Mouse (Mus musculus): ENCODE measurements around the gene Dcaf6. TPM values are rescaled to one million over a fixed set of nuclear protein-coding genes. Genes with fewer than 3 reads are reported as not detected.

Gene Dcaf6
- 15.2 TPM in 2 replicates for polyA plus RNA-seq (2015; fragmentation: Nextera tagmentation; extraction: Ambion mirVana)

DNA sequence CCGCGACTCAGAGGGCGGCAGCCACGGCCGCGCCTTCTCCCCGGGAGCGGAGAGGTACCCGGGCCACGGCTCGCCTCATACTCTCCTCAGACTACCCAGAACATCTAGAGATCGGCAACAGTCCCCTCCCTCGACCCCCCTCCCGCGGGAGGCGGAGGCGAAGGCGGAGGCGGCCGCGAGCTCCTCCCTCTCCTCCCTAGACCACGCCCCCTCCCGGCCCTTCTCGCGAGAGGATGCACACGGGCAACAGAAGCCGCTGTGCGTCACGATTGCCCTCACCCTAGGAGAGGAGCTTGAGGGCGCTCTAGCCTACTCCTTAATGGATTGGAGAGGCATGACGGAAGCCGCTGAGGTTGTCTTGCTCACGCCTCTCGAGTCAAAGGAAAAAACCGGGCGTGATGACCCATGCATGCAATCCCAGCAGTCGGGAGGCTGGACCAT is at the start of gene Dcaf6, which contains the start of gene Mpc2:
Gene Dcaf6 (minus strand): TSS at position 116 of the 441 bp plus-strand sequence.
Gene Mpc2 (plus strand): TSS at position 278 of the 441 bp plus-strand sequence.

DNA sequence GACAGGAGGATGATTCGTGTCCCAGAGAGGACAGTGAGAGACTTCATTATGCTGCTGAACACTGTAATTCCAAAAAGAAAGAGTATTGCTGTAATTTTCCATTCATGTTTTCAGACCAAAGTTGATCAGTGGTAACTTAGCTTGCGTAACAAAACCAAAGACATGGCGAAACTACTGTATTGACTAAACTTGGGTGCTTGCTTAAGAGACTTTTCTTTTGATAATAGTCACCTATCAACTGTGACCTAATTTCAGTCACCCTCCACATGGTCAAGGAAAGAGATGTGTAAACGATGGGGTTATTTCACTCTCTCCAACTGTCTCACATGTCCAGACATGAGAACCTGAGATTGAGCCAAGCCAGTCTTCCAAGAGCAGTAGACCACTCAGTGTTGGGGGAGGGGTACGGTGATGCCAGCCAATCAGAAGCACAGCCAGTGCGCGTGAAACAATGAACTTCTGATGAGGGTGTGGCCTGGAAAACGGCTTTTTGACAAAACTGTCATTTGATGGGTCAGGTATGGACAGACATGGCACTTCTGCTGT is 24.5 kb upstream of the Dcaf6 start, which contains the start of gene Adcy10:
Gene Adcy10 (plus strand): TSS at position 496 of the 546 bp plus-strand sequence.

DNA sequence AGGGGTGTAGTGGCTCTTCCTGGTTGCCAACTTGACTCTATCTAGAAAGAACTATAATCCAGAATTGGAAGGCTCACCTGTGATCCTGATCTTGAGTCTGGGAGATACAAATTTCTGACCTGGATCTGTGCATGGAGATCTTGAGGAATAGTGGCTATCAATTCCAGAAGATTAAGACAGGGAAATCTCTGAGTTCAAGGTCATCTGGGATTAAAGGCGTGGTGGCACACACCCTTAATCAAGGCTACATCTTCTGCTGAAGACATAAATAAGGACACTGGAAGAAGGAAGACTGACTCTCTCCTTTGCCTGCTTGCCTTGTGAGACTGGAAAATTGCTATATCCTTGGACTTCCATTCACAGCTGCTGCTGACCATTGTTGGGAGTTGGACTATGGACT is 164.8 kb downstream of the Dcaf6 start, which contains the start of gene Gpr161:
Gene Gpr161 (plus strand): TSS at position 301 of the 400 bp plus-strand sequence.

Other genes with a start within 250 kb of the Dcaf6 start
- 68.1 and 71.8 TPM in 2 replicates for gene Tiprl, start 223.5 kb downstream of the Dcaf6 start, polyA plus RNA-seq (2015; fragmentation: Nextera tagmentation; extraction: Ambion mirVana)
- 0.77 and 0.91 TPM in 2 replicates for gene Gpr161, start 164.7 kb downstream of the Dcaf6 start, polyA plus RNA-seq (2015; fragmentation: Nextera tagmentation; extraction: Ambion mirVana)
- gene Mpc2, start 162 bp upstream of the Dcaf6 start, polyA plus RNA-seq (2015; fragmentation: Nextera tagmentation; extraction: Ambion mirVana), result 153 and 169 TPM in 2 replicates
- gene Adcy10, start 24.7 kb upstream of the Dcaf6 start, polyA plus RNA-seq (2015; fragmentation: Nextera tagmentation; extraction: Ambion mirVana), result not detected in 2 replicates
- 90.7 and 98.8 TPM in 2 replicates for gene Mpzl1, start 174.1 kb upstream of the Dcaf6 start, polyA plus RNA-seq (2015; fragmentation: Nextera tagmentation; extraction: Ambion mirVana)
- gene Rcsd1, start 249.3 kb upstream of the Dcaf6 start, polyA plus RNA-seq (2015; fragmentation: Nextera tagmentation; extraction: Ambion mirVana), result 12.0 and 14.4 TPM in 2 replicates

Data from urinary bladder, postnatal 0 days (tissue).